Mouse (Mus musculus) kidney, adult 2 months (tissue): Measurements from ENCODE around the gene Acat1.

ENCODE experiments used
- CTCF ChIP-seq: fragments of 200-500 bp; conservative IDR thresholded peaks from 2 replicates; pipeline ENCODE4 v1.5.1; 2011; ENCODE audit warnings: low read depth, mild to moderate bottlenecking, control low read depth, low read length, moderate library complexity, mixed read lengths; ENCODE audit not compliant: insufficient read depth, insufficient read length
- POLR2A ChIP-seq: fragments of 200-500 bp; IDR thresholded peaks from one replicate; pipeline ENCODE4 v1.6.1; 2011; ENCODE audit warnings: low read depth, low read length, control low read depth

GRCm38 (mm10) chr9:53596971-53597600, 13.1 kb downstream of the Acat1 start:
- TF ChIP-seq CTCF: no peak
- TF ChIP-seq POLR2A: no peak
